Mouse (Mus musculus): Measurements from ENCODE around the gene Rpia. TPM values are rescaled to one million over a fixed set of nuclear protein-coding genes. Genes with fewer than 3 reads are reported as not detected.

The Rpia gene
- 19.3 and 38.1 TPM in 2 replicates for polyA plus RNA-seq (2012; ENCODE audit: low replicate concordance)

DNA sequence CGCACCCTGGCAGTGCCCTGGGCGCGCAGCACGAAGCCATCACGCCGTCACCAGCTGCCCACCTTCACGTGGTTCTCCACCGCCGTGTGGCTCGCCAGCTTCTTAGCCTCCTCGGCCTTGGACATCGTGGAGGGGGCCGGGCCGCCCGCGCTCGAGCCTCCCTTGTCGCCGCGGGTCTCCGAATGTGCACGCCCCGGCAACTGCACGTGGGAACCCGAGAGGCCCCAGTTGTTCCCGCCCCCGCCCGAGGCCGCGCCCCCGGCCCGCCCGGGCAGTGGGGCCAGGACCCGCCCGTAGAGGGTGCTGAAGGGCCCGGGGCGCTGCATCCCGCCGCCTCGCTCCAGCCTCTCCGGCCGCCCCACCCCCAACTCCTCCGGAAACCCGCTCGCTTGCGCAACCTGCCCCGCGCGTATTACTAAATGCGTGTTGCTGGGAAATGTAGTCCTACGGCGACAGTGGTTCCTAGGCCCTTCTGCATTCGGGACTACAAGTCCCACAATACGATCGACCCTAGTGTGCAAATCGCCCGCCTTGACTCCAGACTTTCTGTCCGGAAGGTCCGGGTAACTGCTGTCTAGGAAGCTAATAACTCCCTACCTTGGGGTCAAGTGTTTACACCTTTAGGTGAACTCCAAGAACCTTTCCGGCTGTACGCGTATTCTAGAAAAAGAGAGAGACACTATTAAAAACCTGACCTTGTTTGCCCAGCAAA is at the start of gene Rpia:
Gene Rpia (minus strand): TSS at position 409 of the 712 bp plus-strand sequence.

Other genes with a start within 250 kb of the Rpia start
- gene Eif2ak3, start 52.3 kb upstream of the Rpia start, polyA plus RNA-seq (2012; ENCODE audit: low replicate concordance): 2.1 and 7.9 TPM in 2 replicates
- gene Tex37, start 126.7 kb upstream of the Rpia start, polyA plus RNA-seq (2012; ENCODE audit: low replicate concordance): not detected in 2 replicates
- not detected in 2 replicates for gene Foxi3, start 164.3 kb upstream of the Rpia start, polyA plus RNA-seq (2012; ENCODE audit: low replicate concordance)

Measured in leukemia stem cell, adult 10-12 weeks (primary cell).